Mouse (Mus musculus): ENCODE measurements around the gene Padi4. TPM values are rescaled to one million over a fixed set of nuclear protein-coding genes. Genes with fewer than 3 reads are reported as not detected.
A peak's percentile ranks its signal among the peaks of the same experiment; 100 is the strongest.

Padi4 gene
- polyA plus RNA-seq, 1 experiment = 0.44 TPM

DNA sequence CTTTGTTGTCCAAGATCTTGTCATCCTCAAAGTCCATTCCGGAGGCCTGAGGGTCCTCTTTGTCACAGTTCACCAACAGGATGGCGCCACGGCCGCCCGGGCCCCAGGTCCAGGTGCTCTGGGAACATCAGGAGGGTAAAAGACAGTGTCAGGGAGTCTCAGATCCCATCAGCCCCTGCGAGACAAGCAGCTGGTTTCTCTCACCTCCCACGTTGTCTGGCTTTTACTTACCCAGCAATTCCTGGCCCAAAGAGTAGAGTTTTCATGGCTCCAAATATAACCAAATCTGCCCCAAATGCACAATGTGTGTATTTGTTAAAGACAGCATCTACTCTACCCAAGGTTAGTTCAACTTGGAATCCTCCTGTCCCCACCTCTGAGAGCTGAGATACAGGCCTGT lies 12.4 kb downstream of the Padi4 start:
- Histone ChIP-seq H3K4me1 (ENCODE audit: control insufficient read depth, insufficient read depth, low read length) (no peaks in the 10 kb centered on the region), H3K27ac (ENCODE audit: insufficient read depth, low read depth, low read length) (no peak overlapping the region), H3K4me3 (ENCODE audit: insufficient read depth, low read depth, low read length) (no peak overlapping the region), H3K36me3 (ENCODE audit: control insufficient read depth, insufficient read depth, low read length) (no peaks in the 10 kb centered on the region), H3K27me3 (replicated peaks; ENCODE audit: control insufficient read depth, insufficient read depth, low read length) (no peaks in the 10 kb centered on the region)
- TF ChIP-seq CTCF (conservative IDR thresholded peaks at IDR 0.05; ENCODE audit: insufficient read depth, insufficient read length, low read depth, low read length) (no peak), POLR2A (IDR thresholded peaks at IDR 0.05; ENCODE audit: low read depth, low read length) (no peak)
- no peak for DNase-seq
- 77% methylated on average over 7 of the region's 7 CpGs for whole genome bisulfite sequencing

DNA sequence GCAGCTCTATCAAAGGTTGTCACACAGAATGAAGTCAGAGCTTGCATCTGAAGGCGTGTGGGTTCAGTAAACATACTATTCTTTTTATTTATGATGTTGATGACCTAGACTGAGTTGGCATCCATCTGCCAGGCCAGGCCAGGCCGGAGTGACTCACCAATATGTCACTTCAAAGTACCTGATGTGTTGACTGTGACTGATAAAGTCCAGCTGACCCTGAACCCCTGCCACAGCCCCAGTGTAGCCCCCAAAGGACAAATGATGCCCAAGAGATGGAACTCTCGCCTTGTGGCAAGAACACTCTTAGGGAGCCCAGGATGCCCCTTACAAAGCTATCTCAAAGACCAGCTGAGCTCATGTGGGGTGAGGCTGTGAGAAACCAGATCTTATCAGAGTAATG lies 18.2 kb downstream of the Padi4 start:
- H3K4me1 ChIP-seq (ENCODE audit: control insufficient read depth, insufficient read depth, low read length) = no peaks in the 10 kb centered on the region
- 86% methylated on average over 3 of the region's 3 CpGs for WGBS
- no peak for DNase-seq
- no peak for TF ChIP-seq CTCF (conservative IDR thresholded peaks at IDR 0.05; ENCODE audit: insufficient read depth, insufficient read length, low read depth, low read length)
- TF ChIP-seq POLR2A (IDR thresholded peaks at IDR 0.05; ENCODE audit: low read depth, low read length) = no peak
- no peak overlapping the region for H3K4me3 ChIP-seq (ENCODE audit: insufficient read depth, low read depth, low read length)
- H3K36me3 ChIP-seq (ENCODE audit: control insufficient read depth, insufficient read depth, low read length) = no peaks in the 10 kb centered on the region
- no peak overlapping the region for H3K27ac ChIP-seq (ENCODE audit: insufficient read depth, low read depth, low read length)
- H3K27me3 ChIP-seq (replicated peaks; ENCODE audit: control insufficient read depth, insufficient read depth, low read length) = no peaks in the 10 kb centered on the region

DNA sequence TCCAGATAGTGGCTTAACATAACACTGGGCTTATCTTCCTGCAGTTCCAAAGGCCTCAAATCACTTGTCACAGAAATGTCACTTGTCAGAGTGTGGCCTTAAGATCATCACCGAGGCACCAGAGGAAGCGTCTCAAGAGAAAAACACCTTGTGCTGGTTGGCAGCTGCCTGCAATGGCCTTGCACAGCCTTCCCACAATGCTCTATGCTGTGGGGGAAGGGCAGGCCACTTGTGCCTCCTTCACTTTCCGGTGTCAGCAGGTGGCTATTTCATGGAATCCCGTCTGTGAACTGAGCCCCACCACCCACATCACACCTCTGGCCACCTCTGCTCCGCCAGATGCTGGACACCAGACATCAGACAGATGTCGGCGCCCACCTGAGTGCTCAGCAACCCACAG lies 20.7 kb downstream of the Padi4 start:
- DNase-seq = no peak
- TF ChIP-seq POLR2A (IDR thresholded peaks at IDR 0.05; ENCODE audit: low read depth, low read length) (no peak), CTCF (conservative IDR thresholded peaks at IDR 0.05; ENCODE audit: insufficient read depth, insufficient read length, low read depth, low read length) (no peak)
- 74% methylated on average over 7 of the region's 7 CpGs for WGBS
- H3K36me3 ChIP-seq (ENCODE audit: control insufficient read depth, insufficient read depth, low read length) = no peaks in the 10 kb centered on the region
- H3K4me3 ChIP-seq (ENCODE audit: insufficient read depth, low read depth, low read length) = no peak overlapping the region
- no peaks in the 10 kb centered on the region for H3K4me1 ChIP-seq (ENCODE audit: control insufficient read depth, insufficient read depth, low read length)
- no peaks in the 10 kb centered on the region for H3K27me3 ChIP-seq (replicated peaks; ENCODE audit: control insufficient read depth, insufficient read depth, low read length)
- no peak overlapping the region for H3K27ac ChIP-seq (ENCODE audit: insufficient read depth, low read depth, low read length)

DNA sequence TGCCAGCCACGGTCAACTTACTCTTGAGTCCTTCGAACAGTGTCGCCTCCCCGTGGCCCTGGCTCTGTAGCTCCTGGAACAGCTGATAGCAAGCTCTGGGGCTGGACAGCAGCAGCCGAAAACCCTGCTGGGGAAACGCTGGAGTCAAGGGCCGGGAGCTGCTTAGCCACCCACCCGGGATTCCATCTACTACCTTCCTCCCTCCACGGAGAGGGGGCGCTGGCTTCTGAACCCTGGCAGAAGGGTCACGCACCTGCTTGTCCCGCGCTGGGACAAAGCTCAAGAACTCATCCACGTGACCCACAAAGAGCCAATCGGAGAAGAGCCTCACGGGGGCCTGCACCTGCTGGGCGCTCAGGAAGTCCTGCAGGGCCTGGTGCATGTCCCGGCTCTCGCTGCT lies 23.7 kb downstream of the Padi4 start:
- WGBS = 9% methylated on average over 19 of the region's 19 CpGs
- no peaks in the 10 kb centered on the region for H3K27me3 ChIP-seq (replicated peaks; ENCODE audit: control insufficient read depth, insufficient read depth, low read length)
- no peaks in the 10 kb centered on the region for H3K4me1 ChIP-seq (ENCODE audit: control insufficient read depth, insufficient read depth, low read length)
- DNase-seq = peak; percentile 66
- no peaks in the 10 kb centered on the region for H3K36me3 ChIP-seq (ENCODE audit: control insufficient read depth, insufficient read depth, low read length)
- TF ChIP-seq POLR2A (IDR thresholded peaks at IDR 0.05; ENCODE audit: low read depth, low read length) = no peak
- no peak for TF ChIP-seq CTCF (conservative IDR thresholded peaks at IDR 0.05; ENCODE audit: insufficient read depth, insufficient read length, low read depth, low read length)
- no peak overlapping the region for H3K4me3 ChIP-seq (ENCODE audit: insufficient read depth, low read depth, low read length)
- H3K27ac ChIP-seq (ENCODE audit: insufficient read depth, low read depth, low read length) = no peak overlapping the region

GRCm38 (mm10) chr4:140747978-140748377 lies 26.1 kb downstream of the Padi4 start:
- no peak for DNase-seq
- Histone ChIP-seq H3K27ac (ENCODE audit: insufficient read depth, low read depth, low read length) (no peak overlapping the region), H3K36me3 (ENCODE audit: control insufficient read depth, insufficient read depth, low read length) (no peaks in the 10 kb centered on the region), H3K4me1 (ENCODE audit: control insufficient read depth, insufficient read depth, low read length) (no peaks in the 10 kb centered on the region), H3K27me3 (replicated peaks; ENCODE audit: control insufficient read depth, insufficient read depth, low read length) (no peaks in the 10 kb centered on the region), H3K4me3 (ENCODE audit: insufficient read depth, low read depth, low read length) (no peak overlapping the region)
- 29% methylated on average over 12 of the region's 12 CpGs for WGBS
- TF ChIP-seq CTCF (conservative IDR thresholded peaks at IDR 0.05; ENCODE audit: insufficient read depth, insufficient read length, low read depth, low read length) = no peak
- TF ChIP-seq POLR2A (IDR thresholded peaks at IDR 0.05; ENCODE audit: low read depth, low read length) = no peak

DNA sequence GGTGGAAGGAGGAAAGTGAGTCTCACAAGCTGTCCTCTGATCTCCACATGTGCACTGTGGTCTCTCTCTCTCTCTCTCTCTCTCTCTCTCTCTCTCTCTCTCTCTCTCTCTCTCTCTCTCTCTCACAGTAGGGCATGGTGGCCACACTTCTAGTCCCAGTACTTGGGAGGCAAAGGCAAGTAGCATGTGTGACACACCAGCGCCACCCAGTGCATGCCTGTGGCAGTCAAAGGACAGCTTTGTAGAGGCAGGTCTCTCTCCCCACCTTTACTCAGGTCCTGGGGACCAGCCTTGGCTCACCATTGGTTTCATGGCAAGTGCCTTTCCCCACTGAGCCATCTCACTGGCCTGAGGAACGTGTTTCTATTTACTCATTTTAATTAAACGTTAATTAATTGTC lies 29.4 kb downstream of the Padi4 start:
- no peak overlapping the region for H3K27ac ChIP-seq (ENCODE audit: insufficient read depth, low read depth, low read length)
- H3K4me1 ChIP-seq (ENCODE audit: control insufficient read depth, insufficient read depth, low read length) = no peaks in the 10 kb centered on the region
- H3K36me3 ChIP-seq (ENCODE audit: control insufficient read depth, insufficient read depth, low read length) = no peaks in the 10 kb centered on the region
- whole genome bisulfite sequencing = 19% methylated on average over 3 of the region's 3 CpGs
- TF ChIP-seq POLR2A (IDR thresholded peaks at IDR 0.05; ENCODE audit: low read depth, low read length) (no peak), CTCF (conservative IDR thresholded peaks at IDR 0.05; ENCODE audit: insufficient read depth, insufficient read length, low read depth, low read length) (peak; percentile 76)
- H3K27me3 ChIP-seq (replicated peaks; ENCODE audit: control insufficient read depth, insufficient read depth, low read length) = no peaks in the 10 kb centered on the region
- peak; percentile 15 for DNase-seq
- no peak overlapping the region for H3K4me3 ChIP-seq (ENCODE audit: insufficient read depth, low read depth, low read length)

DNA sequence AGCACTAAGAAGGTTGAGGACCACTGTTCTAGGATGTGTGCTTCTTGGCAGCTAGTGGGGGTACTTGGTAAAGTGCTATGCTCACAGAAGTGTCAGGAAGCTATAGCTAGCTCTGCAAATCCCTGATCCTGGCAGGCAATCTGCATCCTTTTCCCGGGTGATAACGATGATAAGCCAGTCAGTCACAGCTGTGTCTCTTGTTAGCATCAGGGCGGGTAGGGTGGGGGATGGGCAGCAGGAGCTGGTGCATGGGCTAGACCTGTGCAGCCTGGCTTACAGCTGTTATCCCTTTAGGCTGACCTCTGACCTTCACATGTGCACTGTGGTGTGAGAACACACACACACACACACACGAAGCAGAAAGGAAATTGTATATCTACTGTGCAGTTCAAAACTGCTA lies 30.9 kb downstream of the Padi4 start:
- TF ChIP-seq CTCF (conservative IDR thresholded peaks at IDR 0.05; ENCODE audit: insufficient read depth, insufficient read length, low read depth, low read length) (no peak), POLR2A (IDR thresholded peaks at IDR 0.05; ENCODE audit: low read depth, low read length) (no peak)
- H3K36me3 ChIP-seq (ENCODE audit: control insufficient read depth, insufficient read depth, low read length) = no peaks in the 10 kb centered on the region
- H3K27me3 ChIP-seq (replicated peaks; ENCODE audit: control insufficient read depth, insufficient read depth, low read length) = no peaks in the 10 kb centered on the region
- H3K4me3 ChIP-seq (ENCODE audit: insufficient read depth, low read depth, low read length) = no peak overlapping the region
- no peaks in the 10 kb centered on the region for H3K4me1 ChIP-seq (ENCODE audit: control insufficient read depth, insufficient read depth, low read length)
- no peak for DNase-seq
- WGBS = 58% methylated on average over 4 of the region's 4 CpGs
- no peak overlapping the region for H3K27ac ChIP-seq (ENCODE audit: insufficient read depth, low read depth, low read length)

- WGBS = 49% methylated on average over 2 of the region's 2 CpGs
Observed at GRCm38 (mm10) chr4:140742543-140742942, 31.5 kb downstream of the Padi4 start, which contains the start of gene Padi6. Padi6 (minus strand) TSS chr4:140742643.

More at GRCm38 (mm10) chr4:140742543-140742942, 31.5 kb downstream of the Padi4 start, which contains the start of gene Padi6:
- no peak within 1 kb of the TSS for H3K27ac ChIP-seq (ENCODE audit: insufficient read depth, low read depth, low read length)
- no peak for TF ChIP-seq POLR2A (IDR thresholded peaks at IDR 0.05; ENCODE audit: low read depth, low read length)
- TF ChIP-seq CTCF (conservative IDR thresholded peaks at IDR 0.05; ENCODE audit: insufficient read depth, insufficient read length, low read depth, low read length) = no peak
- H3K36me3 ChIP-seq (ENCODE audit: control insufficient read depth, insufficient read depth, low read length) = no peaks in the 10 kb centered on the region
- H3K4me3 ChIP-seq (ENCODE audit: insufficient read depth, low read depth, low read length) = no peak within 1 kb of the TSS
- no peaks in the 10 kb centered on the region for H3K27me3 ChIP-seq (replicated peaks; ENCODE audit: control insufficient read depth, insufficient read depth, low read length)
- no peak for DNase-seq
- no peaks in the 10 kb centered on the region for H3K4me1 ChIP-seq (ENCODE audit: control insufficient read depth, insufficient read depth, low read length)

Measured in kidney, adult 2 months (tissue).